Mouse (Mus musculus) embryo, embryonic 11 days (tissue): Measurements from ENCODE around the gene Map1lc3a.
A peak's percentile ranks its signal among the peaks of the same experiment; 100 is the strongest.

ENCODE experiments used
- DNase-seq: peaks from one replicate; pipeline ENCODE4 v3.0.0-alpha.2; 2015

Map1lc3a gene

DNA sequence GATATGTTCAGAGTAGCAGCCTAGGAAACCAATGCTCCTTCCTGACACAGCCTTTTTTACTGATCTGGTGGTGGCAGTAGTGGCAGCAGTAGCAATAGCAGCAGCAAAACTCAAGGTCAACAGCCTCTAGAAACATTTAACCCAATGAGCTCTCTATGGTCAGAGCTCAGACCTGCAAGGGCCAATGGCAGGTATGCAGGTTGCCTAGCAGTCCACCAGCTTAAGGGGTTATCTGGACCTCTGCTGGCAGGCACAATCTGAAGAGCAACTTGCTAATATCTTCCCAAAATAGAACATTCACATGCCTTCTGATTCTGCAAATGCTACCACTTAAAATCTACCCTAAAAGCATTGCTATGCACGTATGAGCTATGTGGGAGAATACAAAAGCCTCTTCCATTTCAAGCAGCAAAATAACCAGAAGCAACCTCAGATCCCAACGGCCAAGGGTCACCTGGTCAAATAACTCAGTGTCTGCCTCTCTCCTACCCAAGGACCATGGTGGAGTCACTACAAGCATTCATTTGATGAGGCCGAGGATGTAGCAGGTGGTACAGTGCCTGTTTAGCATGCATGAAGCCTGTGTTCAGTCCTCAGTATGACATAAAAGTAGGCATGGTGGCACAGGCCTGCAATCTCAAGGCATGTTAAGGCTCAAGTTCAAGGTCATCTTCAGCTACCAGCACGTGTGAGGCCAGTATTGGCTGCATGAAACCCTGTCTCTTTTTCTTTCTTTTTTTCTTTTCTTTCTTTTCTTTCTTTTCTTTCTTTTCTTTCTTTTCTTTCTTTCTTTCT, 11.6 kb downstream of the Map1lc3a start:
- no peak for DNase-seq

- no peak for DNase-seq
Measured at GRCm38 (mm10) chr2:155290066-155290465, 14.0 kb downstream of the Map1lc3a start.

GRCm38 (mm10) chr2:155293382-155293781, 17.3 kb downstream of the Map1lc3a start:
- DNase-seq: no peak

DNA sequence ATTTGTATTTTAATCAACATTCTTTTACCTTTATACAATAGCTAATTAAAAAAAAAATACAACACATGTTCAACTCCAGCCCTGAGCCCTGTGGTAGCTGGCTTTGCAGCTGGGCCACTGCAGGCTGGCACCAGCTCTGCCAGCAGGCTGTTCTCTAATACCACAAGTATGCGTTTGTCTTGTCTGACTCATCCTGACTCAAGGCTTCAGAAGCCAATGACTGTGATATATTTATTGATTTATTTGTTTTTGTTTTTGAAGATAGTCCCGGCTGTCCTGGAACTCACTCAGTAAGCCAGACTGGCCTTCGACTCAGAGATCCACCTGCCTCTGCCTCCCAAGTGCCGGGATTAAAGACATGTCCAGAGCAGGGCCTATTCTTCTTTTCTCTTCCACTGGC, 17.8 kb downstream of the Map1lc3a start:
- DNase-seq: no peak

DNA sequence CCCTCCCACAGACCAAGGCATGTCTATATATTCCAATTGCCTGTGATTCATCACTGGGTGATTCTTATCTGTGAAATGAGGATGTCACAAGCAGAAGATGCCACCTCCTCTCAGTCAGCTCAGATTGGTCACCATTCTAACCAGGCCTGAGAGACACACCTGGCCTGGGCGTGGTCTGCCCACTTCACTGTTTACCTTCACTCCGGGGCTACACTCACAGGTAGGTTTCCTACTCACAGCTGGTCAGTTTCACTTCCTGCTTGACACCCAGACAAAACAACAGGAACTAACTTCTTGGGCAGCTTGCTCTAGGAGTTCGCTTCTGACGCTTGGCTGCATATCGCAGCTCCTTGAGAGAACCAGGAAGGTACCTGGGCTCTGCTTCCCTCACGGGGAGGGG, 19.4 kb downstream of the Map1lc3a start:
- no peak for DNase-seq

GRCm38 (mm10) chr2:155299563-155299962, 23.5 kb downstream of the Map1lc3a start:
- no peak for DNase-seq

DNA sequence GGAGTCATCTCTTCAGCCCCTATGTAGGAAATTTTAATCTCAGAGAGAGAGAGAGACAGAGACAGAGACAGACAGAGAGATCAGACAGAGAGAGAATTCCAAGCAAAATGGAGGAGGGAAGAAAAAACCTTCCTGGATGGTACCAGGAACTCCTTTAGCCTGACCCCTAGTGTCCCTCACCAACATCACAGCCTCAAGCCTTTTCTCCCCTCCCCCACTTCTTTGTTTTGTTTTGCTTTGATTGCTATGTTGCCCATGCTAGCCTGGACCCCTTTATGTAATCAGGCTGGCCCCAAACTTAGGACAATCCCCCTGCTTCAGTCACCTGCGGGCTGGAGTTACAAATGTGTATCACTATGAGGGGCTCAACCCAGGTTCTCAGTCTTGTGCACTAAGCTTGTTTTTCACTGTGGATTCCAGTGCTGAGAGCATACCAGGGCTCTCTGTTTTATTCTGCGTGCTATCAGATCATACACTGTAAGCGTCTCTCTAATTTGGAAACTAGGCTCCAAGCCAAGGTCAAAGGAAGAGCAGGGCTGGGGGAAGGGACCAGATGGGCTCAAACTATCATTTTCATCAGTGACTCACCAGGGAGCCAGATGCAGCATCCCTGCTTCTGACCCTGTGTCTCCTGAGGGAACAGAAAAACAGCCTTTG, 33.0 kb downstream of the Map1lc3a start:
- peak; percentile 55 for DNase-seq

DNA sequence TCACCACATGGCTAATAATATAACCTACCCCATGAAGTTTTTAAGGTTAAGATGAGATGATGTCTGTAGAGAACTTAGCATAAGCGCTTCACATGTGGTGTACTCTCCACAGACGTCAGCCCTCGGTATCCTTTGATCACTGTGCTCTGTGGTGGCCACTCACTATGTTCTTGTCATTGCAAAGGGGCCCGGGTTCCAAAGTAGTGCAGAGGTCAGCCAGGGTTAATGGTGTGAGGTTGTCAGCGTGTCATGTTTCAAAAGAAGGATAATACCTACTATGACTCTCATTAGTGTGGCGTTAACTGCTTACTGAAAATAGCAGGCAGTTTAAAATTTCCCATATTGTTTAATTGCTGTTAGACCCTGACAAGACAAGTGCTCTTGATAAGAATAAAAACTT, 37.6 kb downstream of the Map1lc3a start:
- DNase-seq: peak; percentile 57

DNA sequence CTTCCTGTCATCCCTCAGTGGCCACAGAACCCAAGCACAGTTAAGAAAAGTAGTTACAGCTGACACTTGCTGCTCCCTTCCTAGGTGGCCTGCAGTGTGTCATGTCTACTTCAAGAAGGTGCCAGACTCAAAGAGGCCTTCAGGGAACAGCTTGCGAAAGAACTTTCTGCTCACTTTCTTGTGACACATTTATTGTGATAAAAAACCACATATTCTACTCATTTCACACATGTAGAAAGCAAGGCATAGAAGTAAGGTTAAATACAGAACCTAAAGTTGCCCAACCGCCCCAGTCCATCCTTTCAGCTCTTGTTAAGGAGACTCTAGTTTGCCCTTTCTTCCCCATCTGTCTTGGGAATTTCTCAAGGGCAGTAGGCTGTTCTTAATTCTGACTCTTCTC, 42.5 kb downstream of the Map1lc3a start:
- no peak for DNase-seq

DNA sequence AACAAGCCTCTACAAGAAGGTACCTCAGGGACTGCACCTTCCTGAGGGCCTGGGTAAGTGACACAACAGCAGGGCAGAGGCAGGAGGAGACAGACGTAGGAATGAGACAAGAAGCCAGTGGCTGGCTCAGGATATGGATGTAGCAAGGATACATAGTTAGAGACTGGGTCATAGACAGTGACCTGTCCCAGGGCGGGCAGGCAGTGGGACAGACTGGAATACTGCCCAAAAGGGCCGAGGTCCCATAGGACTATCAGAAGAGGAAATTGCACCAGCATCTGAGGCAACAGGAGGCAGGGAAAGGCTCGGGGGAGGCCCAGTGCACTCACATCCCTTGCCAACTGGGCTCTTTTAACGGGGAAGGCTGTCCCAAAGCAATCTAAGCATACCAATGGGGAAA, 44.5 kb downstream of the Map1lc3a start:
- no peak for DNase-seq

DNA sequence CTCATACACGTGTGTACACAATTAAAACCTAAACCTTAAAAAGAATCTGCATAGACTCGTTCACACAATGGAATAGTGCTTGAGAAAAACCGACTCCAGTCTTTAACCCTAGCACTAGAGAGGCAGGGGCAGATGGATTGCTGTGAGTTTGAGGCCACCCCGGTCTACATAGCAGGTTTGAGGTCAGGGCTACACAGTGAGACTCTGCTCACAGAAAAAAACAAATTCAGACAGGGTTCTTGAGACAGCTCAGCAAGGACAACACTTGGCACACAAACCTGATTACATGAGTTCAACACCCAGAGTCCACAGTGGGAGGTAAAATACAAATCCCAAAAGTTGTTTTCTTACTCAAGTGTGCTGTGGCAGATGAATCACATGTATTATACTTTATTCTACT, 49.9 kb downstream of the Map1lc3a start:
- no peak for DNase-seq
